Mouse (Mus musculus) forebrain, embryonic 13.5 days (tissue): ENCODE results near the gene Tspan31. TPM values are rescaled to one million over a fixed set of nuclear protein-coding genes. Genes with fewer than 3 reads are reported as not detected.

Experiments used
- ATAC-seq: fragments of 200-750 bp; cut with Nextera tagmentation; 2 replicates; pipeline ENCODE4 v1.8.0; 2017
- H3K27ac ChIP-seq: fragments of 300-500 bp; sonication (generic); 2 replicates; pipeline ENCODE4 v1.5.1; 2015; ENCODE audit warnings: inconsistent platforms, mild to moderate bottlenecking, moderate library complexity
- H3K27me3 ChIP-seq: fragments of 300-500 bp; sonication (generic); 2 replicates; pipeline ENCODE4 v1.6.1; 2015; ENCODE audit warnings: mild to moderate bottlenecking, inconsistent platforms
- H3K36me3 ChIP-seq: fragments of 300-500 bp; sonication (generic); 2 replicates; pipeline ENCODE4 v1.6.1; 2015; ENCODE audit warnings: mild to moderate bottlenecking, inconsistent platforms; ENCODE audit not compliant: poor library complexity, severe bottlenecking
- H3K4me1 ChIP-seq: fragments of 300-500 bp; sonication (generic); 2 replicates; pipeline ENCODE4 v1.6.1; 2015; ENCODE audit warnings: inconsistent platforms
- H3K4me2 ChIP-seq: fragments of 300-500 bp; sonication (generic); 2 replicates; pipeline ENCODE4 v1.6.1; 2015; ENCODE audit warnings: inconsistent platforms, mild to moderate bottlenecking, moderate library complexity
- H3K4me3 ChIP-seq: fragments of 300-500 bp; sonication (generic); 2 replicates; pipeline ENCODE4 v1.5.1; 2015; ENCODE audit warnings: mild to moderate bottlenecking, inconsistent platforms
- H3K9ac ChIP-seq: fragments of 300-500 bp; sonication (generic); 2 replicates; pipeline ENCODE4 v1.6.1; 2015; ENCODE audit warnings: mild to moderate bottlenecking, inconsistent platforms
- H3K9me3 ChIP-seq: fragments of 300-500 bp; sonication (generic); replicated peaks from 2 replicates; pipeline ENCODE4 v1.6.1; 2016; ENCODE audit warnings: inconsistent platforms
- WGBS: fragments of 180-500 bp; shearing (Covaris S2); methylation state at CpG from one replicate; pipeline ENCODE4 v1.1.7; 2015; 5-methylcytosine and 5-hydroxymethylcytosine counted together
- polyA plus RNA-seq: library from polyadenylated mRNA; unstranded; fragments of >200 nt; fragmentation: Nextera tagmentation; extraction: Ambion mirVana; gene quantifications from 2 replicates; pipeline ENCODE4 v1.2.1, GENCODE M21; 2015

The Tspan31 gene
- polyA plus RNA-seq, 1 experiment from 2014 or later: 141 TPM

- Histone ChIP-seq H3K9ac (no peak overlapping the region), H3K4me1 (0 out of 2 replicates have a peak, but pooled peaks cover under 1% of the 10 kb centered on the region), H3K27ac (no peak overlapping the region), H3K9me3 (no peaks in the 10 kb centered on the region), H3K27me3 (no peaks in the 10 kb centered on the region), H3K36me3 (peaks cover 64% of the 10 kb centered on the region), H3K4me3 (no peak overlapping the region), H3K4me2 (no peak overlapping the region)
- ATAC-seq: no peak
- WGBS: 93% methylated on average over 15 of the region's 15 CpGs
These were observed 29.8 kb upstream of the Tspan31 start for GRCm38 (mm10) chr10:127099868-127100267.

- H3K4me2 ChIP-seq: no peak overlapping the region
- WGBS: 90% methylated on average over 10 of the region's 10 CpGs
- no peaks in the 10 kb centered on the region for H3K27me3 ChIP-seq
- H3K9ac ChIP-seq: no peak overlapping the region
- H3K4me1 ChIP-seq: peaks cover 7% of the 10 kb centered on the region; the same call in 1 of the 2 replicates
- H3K27ac ChIP-seq: no peak overlapping the region
- no peak overlapping the region for H3K4me3 ChIP-seq
- ATAC-seq: no peak
- H3K36me3 ChIP-seq: peaks cover 60% of the 10 kb centered on the region
- no peaks in the 10 kb centered on the region for H3K9me3 ChIP-seq
These were observed 29.1 kb upstream of the Tspan31 start for GRCm38 (mm10) chr10:127099191-127099590.

GRCm38 (mm10) chr10:127098514-127098913 lies 28.4 kb upstream of the Tspan31 start:
- H3K9ac ChIP-seq: no peak overlapping the region
- no peak overlapping the region for H3K27ac ChIP-seq
- H3K27me3 ChIP-seq: peaks cover under 1% of the 10 kb centered on the region; the same call in 1 of the 2 replicates
- no peak overlapping the region for H3K4me2 ChIP-seq
- peaks cover 58% of the 10 kb centered on the region for H3K36me3 ChIP-seq
- no peak overlapping the region for H3K4me3 ChIP-seq
- no peaks in the 10 kb centered on the region for H3K9me3 ChIP-seq
- ATAC-seq: no peak
- H3K4me1 ChIP-seq: peaks cover 8% of the 10 kb centered on the region; the same call in 1 of the 2 replicates
- WGBS: 79% methylated on average over 20 of the region's 20 CpGs

- H3K36me3 ChIP-seq: peaks cover 44% of the 10 kb centered on the region
- WGBS: 49% methylated on average over 7 of the region's 7 CpGs
- ATAC-seq: no peak
- H3K4me1 ChIP-seq: peaks cover 29% of the 10 kb centered on the region
- H3K27me3 ChIP-seq: peaks cover 42% of the 10 kb centered on the region
- H3K4me3 ChIP-seq: no peak overlapping the region
- H3K9ac ChIP-seq: no peak overlapping the region
- no peaks in the 10 kb centered on the region for H3K9me3 ChIP-seq
- no peak overlapping the region for H3K4me2 ChIP-seq
- H3K27ac ChIP-seq: 0 out of 2 replicates have a peak overlapping the region, but pooled peaks have one; percentile 7
These were observed 24.3 kb upstream of the Tspan31 start for GRCm38 (mm10) chr10:127094382-127094802.

GRCm38 (mm10) chr10:127092742-127093141 lies 22.7 kb upstream of the Tspan31 start:
- H3K4me3 ChIP-seq: no peak overlapping the region
- peaks cover 32% of the 10 kb centered on the region for H3K36me3 ChIP-seq
- H3K9me3 ChIP-seq: no peaks in the 10 kb centered on the region
- WGBS: 49% methylated on average over 4 of the region's 4 CpGs
- peaks cover 29% of the 10 kb centered on the region for H3K4me1 ChIP-seq
- no peak overlapping the region for H3K9ac ChIP-seq
- peaks cover 57% of the 10 kb centered on the region for H3K27me3 ChIP-seq
- H3K4me2 ChIP-seq: no peak overlapping the region
- H3K27ac ChIP-seq: no peak overlapping the region
- ATAC-seq: no peak

- peaks cover 62% of the 10 kb centered on the region for H3K27me3 ChIP-seq
- no peak overlapping the region for H3K27ac ChIP-seq
- H3K9ac ChIP-seq: peak overlapping the region; percentile 51
- peaks cover 29% of the 10 kb centered on the region for H3K4me1 ChIP-seq
- H3K36me3 ChIP-seq: peaks cover 27% of the 10 kb centered on the region
- peak overlapping the region; percentile 36 for H3K4me3 ChIP-seq
- H3K9me3 ChIP-seq: no peaks in the 10 kb centered on the region
- peak overlapping the region; percentile 59 for H3K4me2 ChIP-seq
- 7% methylated on average over 45 of the region's 51 CpGs for WGBS
- ATAC-seq: peak; percentile 53
These were observed 21.7 kb upstream of the Tspan31 start for GRCm38 (mm10) chr10:127091507-127092396.

GRCm38 (mm10) chr10:127090560-127091411 lies 20.7 kb upstream of the Tspan31 start:
- Histone ChIP-seq H3K9ac (peak overlapping the region; percentile 51), H3K27me3 (peaks cover 63% of the 10 kb centered on the region), H3K27ac (no peak overlapping the region), H3K4me1 (peaks cover 29% of the 10 kb centered on the region), H3K4me2 (peak overlapping the region; percentile 59), H3K9me3 (no peaks in the 10 kb centered on the region), H3K4me3 (peak overlapping the region; percentile 36), H3K36me3 (peaks cover 20% of the 10 kb centered on the region)
- ATAC-seq: peak; percentile 25
- 6% methylated on average over 57 of the region's 57 CpGs for WGBS

- H3K27ac ChIP-seq: no peak overlapping the region
- no peak for ATAC-seq
- 70% methylated on average over 6 of the region's 6 CpGs for WGBS
- no peak overlapping the region for H3K4me2 ChIP-seq
- H3K36me3 ChIP-seq: peaks cover 18% of the 10 kb centered on the region
- H3K4me1 ChIP-seq: peaks cover 28% of the 10 kb centered on the region
- no peak overlapping the region for H3K9ac ChIP-seq
- no peak overlapping the region for H3K4me3 ChIP-seq
- H3K9me3 ChIP-seq: no peaks in the 10 kb centered on the region
- peaks cover 71% of the 10 kb centered on the region for H3K27me3 ChIP-seq
These were observed 15.6 kb upstream of the Tspan31 start for GRCm38 (mm10) chr10:127085633-127086032.

- 88% methylated on average over 9 of the region's 9 CpGs for WGBS
- Histone ChIP-seq H3K27ac (no peak overlapping the region), H3K9me3 (no peaks in the 10 kb centered on the region), H3K27me3 (peaks cover 71% of the 10 kb centered on the region), H3K4me1 (peaks cover 29% of the 10 kb centered on the region), H3K9ac (no peak overlapping the region), H3K4me2 (no peak overlapping the region), H3K4me3 (no peak overlapping the region), H3K36me3 (peaks cover 18% of the 10 kb centered on the region)
- no peak for ATAC-seq
These were observed 15.0 kb upstream of the Tspan31 start for GRCm38 (mm10) chr10:127085052-127085451.

- WGBS: 65% methylated on average over 5 of the region's 5 CpGs
- H3K4me2 ChIP-seq: no peak overlapping the region
- peaks cover 68% of the 10 kb centered on the region for H3K27me3 ChIP-seq
- H3K4me3 ChIP-seq: no peak overlapping the region
- H3K9ac ChIP-seq: no peak overlapping the region
- H3K36me3 ChIP-seq: peaks cover 18% of the 10 kb centered on the region
- H3K27ac ChIP-seq: no peak overlapping the region
- ATAC-seq: no peak
- no peaks in the 10 kb centered on the region for H3K9me3 ChIP-seq
- peaks cover 35% of the 10 kb centered on the region for H3K4me1 ChIP-seq
These were observed 13.8 kb upstream of the Tspan31 start for GRCm38 (mm10) chr10:127083915-127084306.

GRCm38 (mm10) chr10:127083292-127083914 lies 13.3 kb upstream of the Tspan31 start:
- no peak overlapping the region for H3K4me3 ChIP-seq
- no peak for ATAC-seq
- H3K27ac ChIP-seq: no peak overlapping the region
- H3K4me2 ChIP-seq: no peak overlapping the region
- 33% methylated on average over 8 of the region's 8 CpGs for WGBS
- H3K9ac ChIP-seq: no peak overlapping the region
- peaks cover 18% of the 10 kb centered on the region for H3K36me3 ChIP-seq
- peaks cover 64% of the 10 kb centered on the region for H3K27me3 ChIP-seq
- H3K9me3 ChIP-seq: no peaks in the 10 kb centered on the region
- H3K4me1 ChIP-seq: peaks cover 36% of the 10 kb centered on the region
